Mouse (Mus musculus): ENCODE measurements around the gene Nfia.
A peak's percentile ranks its signal among the peaks of the same experiment; 100 is the strongest.

Gene Nfia

GRCm38 (mm10) chr4:97839406-97840101 lies 67.0 kb downstream of the Nfia start:
- DNase-seq (ENCODE audit: low spot score in 2 of 2) = no peak

DNA sequence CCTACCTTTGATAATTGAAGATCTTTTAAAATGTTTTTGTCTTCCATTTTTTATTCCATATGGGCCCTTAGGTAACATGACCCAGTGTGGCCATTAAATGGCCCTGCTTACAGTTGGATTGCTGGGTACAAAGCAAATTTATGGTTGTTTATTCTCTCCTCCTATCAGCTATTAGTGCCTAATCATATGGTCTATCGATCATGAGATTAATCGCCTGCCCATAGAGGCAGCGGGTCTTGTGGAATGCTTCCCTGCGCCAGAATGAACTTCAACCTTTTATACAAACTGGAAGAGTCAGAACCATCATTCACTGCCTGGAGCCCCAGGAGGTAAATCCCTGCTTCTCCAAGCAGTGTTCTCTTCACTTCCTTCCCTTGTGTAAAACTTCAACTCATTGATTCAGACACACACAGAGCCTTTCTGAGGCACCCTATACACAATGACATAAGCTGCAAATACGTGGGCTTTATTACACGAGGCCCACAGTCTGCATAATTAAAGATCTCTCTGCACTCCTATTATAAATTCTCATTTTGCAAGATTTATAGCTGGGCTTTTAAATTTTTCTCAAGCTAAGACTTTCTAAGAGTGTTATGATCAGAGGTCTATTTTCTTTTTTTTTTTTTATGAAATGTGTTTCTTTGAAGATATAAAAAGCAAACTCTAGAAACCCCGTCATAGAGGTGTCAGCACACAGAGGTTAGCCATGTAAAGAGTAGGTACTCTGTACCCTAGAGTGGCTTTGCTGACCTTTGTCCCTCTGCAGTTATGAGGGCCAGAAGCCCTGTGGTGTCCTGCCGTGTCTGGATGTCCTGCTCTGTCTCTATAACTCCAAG lies 67.9 kb downstream of the Nfia start:
- no peak for DNase-seq (ENCODE audit: low spot score in 2 of 2)

- no peak for DNase-seq (ENCODE audit: low spot score in 2 of 2)
These were observed 68.6 kb downstream of the Nfia start for GRCm38 (mm10) chr4:97841063-97841595.

GRCm38 (mm10) chr4:97841745-97842144 lies 69.2 kb downstream of the Nfia start:
- DNase-seq (ENCODE audit: low spot score in 2 of 2) = no peak

DNA sequence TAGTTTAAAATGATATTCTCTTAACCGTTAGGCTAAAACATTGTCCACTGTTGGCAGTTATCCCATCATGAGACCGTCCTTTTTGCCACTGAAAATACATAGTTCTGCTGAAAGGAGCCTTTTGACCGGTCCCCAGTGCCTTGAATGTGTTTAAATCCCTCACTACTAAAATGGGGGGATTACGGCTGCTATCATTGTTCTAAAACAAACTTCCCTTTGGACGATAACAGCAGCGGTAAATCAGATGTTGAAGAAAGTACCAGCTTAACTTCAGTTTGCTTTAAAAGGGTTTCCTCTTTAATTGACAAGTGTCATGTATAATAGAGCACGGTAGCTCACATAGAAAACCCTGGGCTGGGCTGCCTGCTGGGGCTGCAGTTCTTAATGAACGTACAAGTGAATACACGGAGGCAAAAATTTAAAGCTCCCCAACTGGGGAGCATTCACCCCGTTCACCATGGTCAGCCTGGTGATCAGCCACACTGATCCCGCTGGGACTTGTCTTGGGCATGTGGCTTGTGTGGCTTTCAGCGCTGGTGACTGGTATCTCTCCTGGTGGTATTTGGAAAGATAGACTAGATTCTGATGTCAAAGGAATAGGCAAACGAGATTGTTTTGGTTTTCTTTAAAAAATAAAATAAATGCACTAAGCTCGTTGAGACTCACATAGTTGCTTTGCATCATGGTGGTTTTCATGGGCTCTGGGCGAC lies 71.6 kb downstream of the Nfia start:
- no peak for DNase-seq (ENCODE audit: low spot score in 2 of 2)

DNA sequence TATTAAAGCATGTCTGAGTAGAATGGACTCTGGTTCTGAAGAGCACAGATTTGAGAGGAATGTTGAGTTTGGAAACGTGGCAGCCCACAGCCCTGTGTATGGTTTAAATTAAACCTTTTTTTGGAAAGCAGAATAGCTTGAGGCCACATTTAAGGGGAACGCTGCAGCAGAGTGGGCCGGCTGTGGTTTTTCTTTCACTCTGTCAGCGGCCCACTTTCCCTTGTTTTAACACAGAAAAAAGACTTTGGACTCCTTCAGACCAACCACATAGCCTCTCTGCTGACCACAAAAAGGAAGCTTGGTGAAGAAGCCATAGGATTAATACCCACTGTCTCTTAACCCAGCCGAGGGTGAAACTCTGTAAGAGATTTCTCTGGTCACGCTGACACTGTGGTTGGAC lies 72.4 kb downstream of the Nfia start:
- DNase-seq (ENCODE audit: low spot score in 2 of 2) = no peak

- no peak for DNase-seq (ENCODE audit: low spot score in 2 of 2)
These were observed 75.1 kb downstream of the Nfia start for GRCm38 (mm10) chr4:97847653-97848052.

DNA sequence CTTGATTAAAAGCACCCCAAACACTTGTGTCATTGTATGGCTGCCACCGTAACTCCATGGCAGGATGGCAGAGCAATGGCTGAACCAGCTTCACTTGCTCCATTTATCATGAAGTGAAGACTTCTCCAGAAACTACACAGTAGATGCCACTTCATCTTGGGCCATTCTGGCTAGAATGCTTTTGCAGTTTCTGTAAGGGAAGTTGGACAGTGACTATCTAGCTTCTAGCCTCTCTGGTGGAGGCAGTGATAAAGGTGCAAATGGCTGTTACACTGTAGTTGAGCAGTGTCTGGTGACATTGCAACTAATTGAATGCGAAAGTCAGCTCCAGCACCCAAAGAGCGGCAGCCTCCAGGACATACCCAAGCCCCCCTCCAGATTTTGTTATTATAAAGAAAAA lies 78.5 kb downstream of the Nfia start:
- no peak for DNase-seq (ENCODE audit: low spot score in 2 of 2)

GRCm38 (mm10) chr4:97851698-97852097 lies 79.2 kb downstream of the Nfia start:
- no peak for DNase-seq (ENCODE audit: low spot score in 2 of 2)

GRCm38 (mm10) chr4:97852626-97853025 lies 80.1 kb downstream of the Nfia start:
- DNase-seq (ENCODE audit: low spot score in 2 of 2) = no peak

DNA sequence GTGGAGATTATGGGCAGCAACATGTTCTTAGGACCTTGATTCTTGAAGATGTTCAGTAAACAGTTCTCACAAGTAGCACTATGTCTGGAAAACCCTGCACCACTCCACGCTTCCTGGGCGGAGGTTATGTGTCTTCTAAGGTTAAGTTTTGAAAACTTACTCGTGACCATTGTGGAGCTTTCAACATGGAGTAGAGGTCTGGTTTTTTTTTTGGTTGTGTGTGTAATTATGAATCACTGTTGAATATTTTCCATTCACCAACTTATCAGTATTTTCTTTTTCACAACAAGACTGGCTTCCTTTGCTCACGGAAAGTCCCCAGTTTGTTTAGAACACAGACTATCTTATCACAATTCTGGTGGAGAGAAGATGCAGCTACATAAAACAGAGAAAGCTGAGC lies 82.2 kb downstream of the Nfia start:
- DNase-seq (ENCODE audit: low spot score in 2 of 2) = no peak

- DNase-seq (ENCODE audit: low spot score in 2 of 2) = no peak
These were observed 83.3 kb downstream of the Nfia start for GRCm38 (mm10) chr4:97855712-97856420.

DNA sequence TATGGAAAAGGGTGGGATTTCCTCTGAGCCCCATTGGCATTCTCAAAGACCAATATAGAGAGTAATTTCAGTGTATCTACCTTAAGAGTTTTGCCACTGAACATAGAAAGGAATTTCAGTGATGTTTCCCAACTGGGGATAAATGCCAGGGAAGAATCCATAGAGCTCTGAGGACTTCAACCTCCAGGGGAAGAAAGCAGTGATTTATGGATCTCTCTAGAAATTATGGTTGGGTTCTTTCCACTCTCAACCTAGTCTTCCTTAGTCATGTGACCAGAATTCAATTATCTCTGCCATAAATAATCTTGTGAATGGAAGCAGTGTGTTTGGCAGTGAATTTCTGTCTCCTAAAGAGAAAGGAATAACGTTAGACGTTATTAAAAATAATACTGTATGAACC lies 85.0 kb downstream of the Nfia start:
- no peak for DNase-seq (ENCODE audit: low spot score in 2 of 2)

DNA sequence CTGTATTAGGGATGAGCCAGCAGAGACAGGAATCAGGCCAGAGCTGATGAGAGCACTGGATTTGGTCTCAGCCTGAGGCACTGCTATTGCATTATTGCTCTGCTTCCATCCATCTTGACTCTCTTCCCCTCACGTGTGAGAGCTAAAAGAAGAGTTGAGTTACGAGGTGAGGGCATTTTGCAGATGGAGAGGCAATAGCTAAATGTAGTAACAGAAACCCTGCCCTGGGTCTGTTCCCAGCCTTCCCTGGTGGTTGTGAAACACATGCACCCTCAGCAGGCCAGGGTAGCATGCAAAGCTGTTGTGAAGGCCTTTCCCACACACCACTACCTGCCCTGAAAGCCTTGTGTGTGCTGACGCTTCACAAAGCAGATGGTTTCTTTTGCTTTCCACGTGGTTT lies 86.9 kb downstream of the Nfia start:
- DNase-seq (ENCODE audit: low spot score in 2 of 2) = no peak

DNA sequence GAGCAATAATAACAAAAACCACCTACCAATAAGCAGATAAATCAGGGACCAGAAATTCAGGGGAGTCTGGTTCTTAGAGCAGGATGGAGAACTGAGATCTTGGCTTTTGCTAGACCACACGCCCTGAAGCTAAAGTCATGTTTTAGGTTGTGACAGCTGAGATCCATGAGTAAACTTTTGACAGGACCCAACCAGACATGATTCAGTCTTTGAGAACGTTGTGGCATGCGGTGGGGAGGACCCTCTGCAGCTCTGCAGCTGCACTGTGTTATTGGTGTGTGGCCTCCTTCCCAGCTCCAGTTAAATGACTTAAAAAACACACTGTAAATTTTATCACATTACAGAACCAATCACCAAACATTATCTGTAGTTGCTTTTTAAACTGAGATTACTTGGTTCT lies 87.8 kb downstream of the Nfia start:
- no peak for DNase-seq (ENCODE audit: low spot score in 2 of 2)

GRCm38 (mm10) chr4:97860791-97861344 lies 88.3 kb downstream of the Nfia start:
- no peak for DNase-seq (ENCODE audit: low spot score in 2 of 2)

DNA sequence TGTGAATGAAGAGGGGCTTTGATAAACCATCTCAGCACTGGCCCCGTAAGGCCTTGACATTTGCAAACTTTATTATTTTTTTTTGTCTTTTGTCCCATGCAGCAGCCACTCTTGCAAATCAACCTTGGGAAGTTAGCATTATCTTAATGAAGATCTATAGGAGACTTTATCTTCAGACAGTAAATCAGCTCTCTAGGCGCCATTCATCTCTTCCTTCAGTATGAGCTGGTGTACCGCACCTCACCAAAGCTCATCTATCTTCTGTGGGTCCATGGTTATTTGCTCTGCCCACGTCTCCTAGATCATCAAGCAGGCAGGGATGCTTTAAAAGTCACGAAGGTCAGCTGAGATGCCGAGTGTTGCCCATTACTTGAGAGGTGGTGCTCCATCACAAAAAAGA lies 89.8 kb downstream of the Nfia start:
- no peak for DNase-seq (ENCODE audit: low spot score in 2 of 2)

DNA sequence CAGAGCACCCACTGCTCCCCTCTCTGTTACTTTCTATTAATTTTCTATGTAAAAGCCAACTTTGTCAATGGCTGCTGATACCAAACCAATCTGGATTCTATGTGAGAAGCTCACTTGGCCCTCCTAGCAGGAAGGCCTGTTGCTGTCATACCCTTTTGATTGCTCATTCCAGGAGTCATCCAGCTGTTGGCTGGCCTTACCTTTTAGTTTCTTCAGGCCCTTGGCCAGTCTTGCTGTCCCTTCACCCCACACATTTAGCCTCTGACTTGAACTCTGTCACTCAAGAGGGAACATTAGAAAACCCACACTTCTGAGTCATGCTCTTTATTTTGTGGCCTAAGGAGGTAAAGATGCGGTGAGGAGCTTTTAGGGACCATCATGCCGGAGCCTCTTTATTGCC lies 91.7 kb downstream of the Nfia start:
- DNase-seq (ENCODE audit: low spot score in 2 of 2) = no peak

DNA sequence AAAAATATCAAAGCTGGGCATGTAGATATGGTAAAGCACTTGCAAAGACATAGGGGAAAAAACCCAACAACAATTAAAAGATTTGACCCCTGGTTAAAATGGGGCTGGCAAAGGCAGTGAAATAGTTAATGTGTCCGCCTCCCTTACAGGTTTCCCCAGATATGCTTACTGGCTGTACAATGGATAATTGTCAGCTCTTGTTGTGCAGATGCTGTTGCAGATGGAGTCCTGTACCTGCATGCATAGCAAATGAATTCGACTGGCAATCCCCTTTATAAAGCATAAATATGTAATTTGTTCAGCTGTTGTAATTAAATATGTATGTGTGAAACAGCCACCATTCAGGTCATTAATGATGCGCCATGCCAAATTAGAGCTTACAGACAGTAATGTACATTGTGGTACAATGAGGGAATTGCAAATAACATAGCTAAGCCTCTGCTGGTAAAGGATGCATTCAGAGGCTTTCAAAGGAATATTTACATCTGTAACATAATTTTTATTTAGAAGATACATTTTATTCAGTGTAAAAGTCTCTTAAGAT lies 92.9 kb downstream of the Nfia start:
- no peak for DNase-seq (ENCODE audit: low spot score in 2 of 2)

DNA sequence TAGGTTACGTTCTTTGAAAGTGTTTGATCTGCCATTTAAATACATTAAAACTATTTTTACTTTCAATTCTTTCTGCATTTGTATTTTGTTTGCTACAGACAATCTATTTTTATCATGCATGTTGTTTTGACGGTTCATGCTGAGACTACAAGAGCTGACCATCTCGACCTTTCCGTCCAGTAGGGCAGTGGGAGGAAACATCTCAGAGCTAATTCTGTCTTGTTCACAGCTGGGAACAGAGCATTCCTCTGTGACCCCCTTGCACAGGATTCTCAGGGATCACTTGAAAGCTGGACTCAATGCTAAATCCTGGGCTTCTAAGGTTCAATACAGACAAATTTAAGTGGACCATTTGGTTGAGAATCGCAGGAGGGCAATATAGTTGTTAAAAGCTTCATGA lies 93.9 kb downstream of the Nfia start:
- no peak for DNase-seq (ENCODE audit: low spot score in 2 of 2)

GRCm38 (mm10) chr4:97868307-97868937 lies 95.9 kb downstream of the Nfia start:
- peak in 1 of 2 experiments; percentile 24 for DNase-seq (ENCODE audit: low spot score in 2 of 2)
